Mouse (Mus musculus): Measurements from ENCODE around the gene Pde4b. TPM values are rescaled to one million over a fixed set of nuclear protein-coding genes. Genes with fewer than 3 reads are reported as not detected.

Pde4b gene
- polyA plus RNA-seq, 1 experiment from 2014 or later, result 43.4 TPM

DNA sequence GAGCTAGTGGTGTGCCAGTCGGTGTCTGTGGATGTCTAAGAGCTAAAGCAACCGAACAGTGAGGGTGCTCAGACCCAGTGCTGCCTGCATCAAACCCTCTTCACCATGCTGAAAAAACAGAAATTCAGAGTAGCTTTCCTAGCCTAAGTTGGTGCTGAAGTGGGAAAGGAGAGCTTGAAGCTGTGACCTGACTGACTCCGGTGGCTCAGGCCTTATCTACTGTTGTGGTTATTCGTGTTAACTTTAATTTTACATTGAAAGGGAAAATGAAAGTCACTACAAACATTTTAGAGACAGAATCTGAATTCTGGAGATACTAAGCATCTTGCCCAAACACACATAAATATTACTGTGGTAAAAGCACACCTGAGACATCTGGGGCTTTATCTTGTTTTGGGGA is 542.3 kb downstream of the Pde4b start:
- no peak overlapping the region for H3K9ac ChIP-seq (ENCODE audit: low read depth, low read length)
- no peaks in the 10 kb centered on the region for H3K4me1 ChIP-seq (ENCODE audit: control insufficient read depth, insufficient read depth, low read depth, low read length)
- no peaks in the 10 kb centered on the region for H3K27me3 ChIP-seq (replicated peaks; ENCODE audit: control insufficient read depth, insufficient read depth, low read length)
- H3K36me3 ChIP-seq (ENCODE audit: control insufficient read depth, insufficient read depth, low read length), result no peaks in the 10 kb centered on the region
- H3K4me2 ChIP-seq (ENCODE audit: low read length), result no peak overlapping the region
- H3K9me3 ChIP-seq (ENCODE audit: control insufficient read depth, low read length), result no peaks in the 10 kb centered on the region
- ATAC-seq, result no peak
- 88% methylated on average over 4 of the region's 4 CpGs for WGBS
- H3K4me3 ChIP-seq (ENCODE audit: low read length), result no peak overlapping the region
- H3K27ac ChIP-seq (ENCODE audit: low read depth, low read length), result no peak overlapping the region

DNA sequence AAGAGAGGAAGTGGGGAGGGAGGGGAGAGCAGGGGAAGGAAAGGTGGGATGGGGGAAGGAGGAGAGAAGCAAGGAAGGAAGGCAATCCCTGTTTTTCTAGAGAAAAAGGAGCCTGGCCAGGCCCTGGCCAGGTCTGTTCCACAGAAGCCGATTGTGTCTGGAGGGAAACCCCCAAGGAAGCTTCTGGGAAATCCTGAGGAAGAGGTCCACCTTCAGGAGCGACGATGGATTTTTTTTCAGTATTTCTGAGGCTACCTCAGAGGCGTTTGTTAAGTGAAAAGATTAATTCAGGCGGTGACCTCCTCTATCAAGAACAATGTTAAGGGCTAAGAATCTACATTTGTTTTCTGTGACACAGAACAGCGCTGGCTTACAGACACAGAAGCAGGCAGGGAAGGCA is 542.9 kb downstream of the Pde4b start:
- Histone ChIP-seq H3K4me3 (ENCODE audit: low read length) (no peak overlapping the region), H3K36me3 (ENCODE audit: control insufficient read depth, insufficient read depth, low read length) (no peaks in the 10 kb centered on the region), H3K9me3 (ENCODE audit: control insufficient read depth, low read length) (no peaks in the 10 kb centered on the region), H3K27ac (ENCODE audit: low read depth, low read length) (no peak overlapping the region), H3K4me1 (ENCODE audit: control insufficient read depth, insufficient read depth, low read depth, low read length) (no peaks in the 10 kb centered on the region), H3K9ac (ENCODE audit: low read depth, low read length) (no peak overlapping the region), H3K4me2 (ENCODE audit: low read length) (no peak overlapping the region), H3K27me3 (replicated peaks; ENCODE audit: control insufficient read depth, insufficient read depth, low read length) (no peaks in the 10 kb centered on the region)
- WGBS, result 40% methylated on average over 6 of the region's 6 CpGs
- ATAC-seq, result no peak

DNA sequence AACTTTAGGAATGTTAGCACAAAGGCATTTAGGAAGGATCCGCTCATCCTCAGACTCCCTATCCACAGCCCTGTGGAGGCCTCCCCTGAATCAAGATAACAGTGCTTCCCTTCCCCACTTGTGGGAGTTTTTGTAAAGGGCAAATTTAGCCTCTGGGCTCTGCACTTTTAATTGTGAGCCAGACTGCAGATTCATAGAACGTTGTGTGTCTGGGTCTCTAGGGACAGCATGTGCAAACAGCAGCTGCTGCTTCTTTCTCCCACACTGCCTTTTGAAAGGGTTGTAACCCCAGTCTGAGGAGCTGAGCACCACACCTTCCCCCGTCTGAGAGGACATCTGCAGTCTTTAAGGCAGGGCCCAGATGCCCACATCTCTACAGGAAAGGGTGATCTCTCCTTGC is 544.3 kb downstream of the Pde4b start:
- 39% methylated on average over 3 of the region's 3 CpGs for WGBS
- Histone ChIP-seq H3K4me3 (ENCODE audit: low read length) (no peak overlapping the region), H3K36me3 (ENCODE audit: control insufficient read depth, insufficient read depth, low read length) (no peaks in the 10 kb centered on the region), H3K4me2 (ENCODE audit: low read length) (no peak overlapping the region), H3K9me3 (ENCODE audit: control insufficient read depth, low read length) (no peaks in the 10 kb centered on the region), H3K27me3 (replicated peaks; ENCODE audit: control insufficient read depth, insufficient read depth, low read length) (no peaks in the 10 kb centered on the region), H3K4me1 (ENCODE audit: control insufficient read depth, insufficient read depth, low read depth, low read length) (no peaks in the 10 kb centered on the region), H3K27ac (ENCODE audit: low read depth, low read length) (no peak overlapping the region), H3K9ac (ENCODE audit: low read depth, low read length) (no peak overlapping the region)
- no peak for ATAC-seq

DNA sequence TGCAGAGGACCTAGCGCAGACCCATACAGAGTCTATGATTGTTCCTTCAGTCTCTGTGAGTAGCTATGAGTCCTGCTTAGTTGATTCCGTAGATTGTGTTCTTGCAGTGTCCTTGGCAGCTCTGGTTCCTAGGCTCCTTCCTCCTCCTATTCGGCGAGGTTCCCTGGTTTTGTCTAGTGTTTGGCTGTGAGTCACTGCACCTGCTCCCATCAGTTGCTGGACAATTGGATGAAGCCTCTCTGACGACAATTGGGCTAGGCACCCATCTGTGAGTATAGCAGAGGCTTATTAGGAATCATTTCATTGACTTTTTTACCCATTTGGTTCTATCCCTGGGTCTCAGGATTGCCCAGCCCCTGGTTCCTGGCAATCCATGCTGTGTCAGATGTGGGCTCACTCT is 545.9 kb downstream of the Pde4b start:
- no peaks in the 10 kb centered on the region for H3K27me3 ChIP-seq (replicated peaks; ENCODE audit: control insufficient read depth, insufficient read depth, low read length)
- H3K4me2 ChIP-seq (ENCODE audit: low read length), result no peak overlapping the region
- no peaks in the 10 kb centered on the region for H3K9me3 ChIP-seq (ENCODE audit: control insufficient read depth, low read length)
- H3K4me1 ChIP-seq (ENCODE audit: control insufficient read depth, insufficient read depth, low read depth, low read length), result no peaks in the 10 kb centered on the region
- H3K4me3 ChIP-seq (ENCODE audit: low read length), result no peak overlapping the region
- H3K9ac ChIP-seq (ENCODE audit: low read depth, low read length), result no peak overlapping the region
- no peaks in the 10 kb centered on the region for H3K36me3 ChIP-seq (ENCODE audit: control insufficient read depth, insufficient read depth, low read length)
- 88% methylated on average over 5 of the region's 5 CpGs for WGBS
- H3K27ac ChIP-seq (ENCODE audit: low read depth, low read length), result no peak overlapping the region
- ATAC-seq, result no peak

DNA sequence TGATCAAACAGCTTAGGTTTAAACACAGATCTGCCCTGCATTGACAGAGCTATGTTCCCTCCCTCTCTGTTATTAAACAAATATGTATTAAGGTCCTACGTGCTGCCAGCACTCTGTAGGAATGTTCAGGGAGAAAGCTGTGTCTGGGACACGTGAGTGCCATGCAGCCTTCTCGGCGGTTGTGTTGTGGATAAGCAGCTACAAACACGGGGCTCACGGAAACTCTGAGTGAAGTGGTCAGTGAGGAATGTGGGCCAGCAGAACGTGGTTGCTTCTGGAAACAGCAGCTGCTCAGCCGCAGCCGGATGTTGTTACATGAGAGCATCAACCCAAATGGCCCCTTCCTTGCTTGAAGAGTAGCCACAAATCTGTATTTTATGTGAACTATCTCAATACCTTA is 547.9 kb downstream of the Pde4b start:
- no peaks in the 10 kb centered on the region for H3K27me3 ChIP-seq (replicated peaks; ENCODE audit: control insufficient read depth, insufficient read depth, low read length)
- H3K9ac ChIP-seq (ENCODE audit: low read depth, low read length), result no peak overlapping the region
- WGBS, result 77% methylated on average over 9 of the region's 9 CpGs
- H3K4me1 ChIP-seq (ENCODE audit: control insufficient read depth, insufficient read depth, low read depth, low read length), result no peaks in the 10 kb centered on the region
- no peak overlapping the region for H3K4me2 ChIP-seq (ENCODE audit: low read length)
- no peak for ATAC-seq
- no peak overlapping the region for H3K27ac ChIP-seq (ENCODE audit: low read depth, low read length)
- no peaks in the 10 kb centered on the region for H3K9me3 ChIP-seq (ENCODE audit: control insufficient read depth, low read length)
- H3K4me3 ChIP-seq (ENCODE audit: low read length), result no peak overlapping the region
- H3K36me3 ChIP-seq (ENCODE audit: control insufficient read depth, insufficient read depth, low read length), result no peaks in the 10 kb centered on the region

DNA sequence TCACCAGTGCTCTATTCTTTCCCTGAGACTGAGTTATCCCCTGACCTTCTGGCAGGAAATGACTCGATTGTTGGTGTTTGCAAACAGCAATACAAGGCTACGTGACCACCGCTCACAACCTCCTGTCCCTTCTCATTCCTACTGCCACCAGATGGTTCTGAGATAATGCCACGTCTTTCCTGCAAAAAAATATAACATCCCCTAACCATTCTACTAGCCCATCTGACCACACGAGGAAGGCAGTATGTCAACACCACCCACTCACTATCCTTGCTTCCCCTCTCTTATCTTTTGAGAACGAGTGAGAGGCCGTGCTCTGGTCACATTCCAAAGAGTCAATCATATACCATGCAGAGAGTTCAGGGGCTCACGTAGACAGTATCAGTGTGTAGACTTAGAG is 548.6 kb downstream of the Pde4b start:
- ATAC-seq, result no peak
- Histone ChIP-seq H3K4me3 (ENCODE audit: low read length) (no peak overlapping the region), H3K4me1 (ENCODE audit: control insufficient read depth, insufficient read depth, low read depth, low read length) (no peaks in the 10 kb centered on the region), H3K36me3 (ENCODE audit: control insufficient read depth, insufficient read depth, low read length) (no peaks in the 10 kb centered on the region), H3K4me2 (ENCODE audit: low read length) (no peak overlapping the region), H3K9ac (ENCODE audit: low read depth, low read length) (no peak overlapping the region), H3K9me3 (ENCODE audit: control insufficient read depth, low read length) (no peaks in the 10 kb centered on the region), H3K27ac (ENCODE audit: low read depth, low read length) (no peak overlapping the region), H3K27me3 (replicated peaks; ENCODE audit: control insufficient read depth, insufficient read depth, low read length) (no peaks in the 10 kb centered on the region)
- 86% methylated on average over 8 of the region's 8 CpGs for WGBS

DNA sequence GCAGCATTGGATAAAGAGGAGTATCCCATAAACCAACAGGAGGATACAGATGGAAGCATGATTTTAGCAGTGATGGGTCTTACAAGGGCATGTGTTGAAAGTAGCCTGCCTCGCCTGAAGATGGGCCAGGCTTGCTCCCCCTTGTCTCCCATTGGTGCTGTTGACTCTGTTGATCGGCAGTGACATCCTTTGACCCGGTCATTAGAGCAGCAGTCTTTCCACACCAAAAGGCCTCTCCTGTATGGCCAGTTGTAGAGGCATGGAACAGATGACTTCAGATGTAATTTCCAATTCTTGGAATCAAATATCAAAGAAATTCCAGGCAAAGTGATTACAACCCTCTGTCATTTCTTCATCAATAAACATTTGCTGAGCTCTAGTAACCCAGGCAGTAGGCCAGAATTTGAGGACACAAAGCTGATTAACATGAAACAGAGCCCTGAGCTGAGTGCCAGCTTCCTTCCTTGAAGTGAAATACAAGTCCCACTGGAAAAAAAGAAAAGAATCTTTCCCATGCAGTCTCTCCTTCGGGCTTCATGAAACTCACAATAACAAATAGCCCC is 550.1 kb downstream of the Pde4b start:
- 83% methylated on average over 4 of the region's 4 CpGs for WGBS
- no peak for ATAC-seq

DNA sequence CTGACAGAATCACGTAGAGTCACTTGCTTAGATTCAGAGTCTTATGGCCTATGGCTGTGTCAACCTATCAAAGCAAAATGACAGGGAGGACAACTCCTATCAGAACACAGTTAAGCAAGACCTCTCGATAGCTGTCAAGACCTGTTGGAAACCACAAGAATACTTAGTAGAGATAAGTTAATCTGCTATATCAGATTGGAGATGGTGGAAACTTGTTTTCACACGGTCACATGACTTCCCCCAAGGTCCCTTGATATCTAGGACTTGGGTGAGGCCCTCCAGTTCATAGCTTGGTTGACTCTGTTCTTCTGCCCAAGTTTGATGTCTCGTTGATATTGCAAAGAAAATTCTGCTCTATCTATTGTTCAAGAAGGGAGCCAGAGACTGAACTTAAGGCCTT is 553.6 kb downstream of the Pde4b start:
- Histone ChIP-seq H3K4me1 (ENCODE audit: control insufficient read depth, insufficient read depth, low read depth, low read length) (no peaks in the 10 kb centered on the region), H3K36me3 (ENCODE audit: control insufficient read depth, insufficient read depth, low read length) (no peaks in the 10 kb centered on the region), H3K9ac (ENCODE audit: low read depth, low read length) (no peak overlapping the region), H3K4me2 (ENCODE audit: low read length) (no peak overlapping the region), H3K27ac (ENCODE audit: low read depth, low read length) (no peak overlapping the region), H3K9me3 (ENCODE audit: control insufficient read depth, low read length) (no peaks in the 10 kb centered on the region), H3K27me3 (replicated peaks; ENCODE audit: control insufficient read depth, insufficient read depth, low read length) (no peaks in the 10 kb centered on the region), H3K4me3 (ENCODE audit: low read length) (no peak overlapping the region)
- WGBS, result 92% methylated on average over 4 of the region's 4 CpGs
- ATAC-seq, result no peak

More for the DNA sequence above, 550.1 kb downstream of the Pde4b start:
- Histone ChIP-seq H3K36me3 (ENCODE audit: control insufficient read depth, insufficient read depth, low read length) (no peaks in the 10 kb centered on the region), H3K4me3 (ENCODE audit: low read length) (no peak overlapping the region), H3K9ac (ENCODE audit: low read depth, low read length) (no peak overlapping the region), H3K4me2 (ENCODE audit: low read length) (no peak overlapping the region), H3K27ac (ENCODE audit: low read depth, low read length) (no peak overlapping the region), H3K4me1 (ENCODE audit: control insufficient read depth, insufficient read depth, low read depth, low read length) (no peaks in the 10 kb centered on the region), H3K9me3 (ENCODE audit: control insufficient read depth, low read length) (no peaks in the 10 kb centered on the region), H3K27me3 (replicated peaks; ENCODE audit: control insufficient read depth, insufficient read depth, low read length) (no peaks in the 10 kb centered on the region)

DNA sequence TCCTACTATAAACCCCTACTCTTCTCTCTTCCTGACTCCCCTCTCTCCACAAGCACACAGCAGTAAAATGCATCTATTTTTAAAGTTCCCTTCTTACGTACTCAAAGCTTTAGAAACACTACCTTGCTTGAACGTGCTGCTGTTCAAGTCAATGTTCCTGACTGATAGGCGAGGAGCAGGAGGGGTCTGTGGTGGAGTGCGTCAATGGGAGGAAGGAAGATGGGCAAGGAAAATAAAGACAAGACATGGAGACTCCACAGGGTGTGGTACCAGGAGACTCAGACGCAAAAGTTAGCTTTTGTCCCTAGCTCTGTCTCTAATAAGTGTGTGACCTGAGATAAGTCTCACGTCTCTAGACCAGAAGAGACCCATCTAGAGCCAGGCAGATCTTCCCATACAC is 556.7 kb downstream of the Pde4b start:
- H3K36me3 ChIP-seq (ENCODE audit: control insufficient read depth, insufficient read depth, low read length), result no peaks in the 10 kb centered on the region
- H3K9ac ChIP-seq (ENCODE audit: low read depth, low read length), result no peak overlapping the region
- H3K27me3 ChIP-seq (replicated peaks; ENCODE audit: control insufficient read depth, insufficient read depth, low read length), result no peaks in the 10 kb centered on the region
- no peak for ATAC-seq
- H3K27ac ChIP-seq (ENCODE audit: low read depth, low read length), result no peak overlapping the region
- no peaks in the 10 kb centered on the region for H3K9me3 ChIP-seq (ENCODE audit: control insufficient read depth, low read length)
- H3K4me3 ChIP-seq (ENCODE audit: low read length), result no peak overlapping the region
- no peaks in the 10 kb centered on the region for H3K4me1 ChIP-seq (ENCODE audit: control insufficient read depth, insufficient read depth, low read depth, low read length)
- WGBS, result 81% methylated on average over 6 of the region's 6 CpGs
- H3K4me2 ChIP-seq (ENCODE audit: low read length), result no peak overlapping the region

DNA sequence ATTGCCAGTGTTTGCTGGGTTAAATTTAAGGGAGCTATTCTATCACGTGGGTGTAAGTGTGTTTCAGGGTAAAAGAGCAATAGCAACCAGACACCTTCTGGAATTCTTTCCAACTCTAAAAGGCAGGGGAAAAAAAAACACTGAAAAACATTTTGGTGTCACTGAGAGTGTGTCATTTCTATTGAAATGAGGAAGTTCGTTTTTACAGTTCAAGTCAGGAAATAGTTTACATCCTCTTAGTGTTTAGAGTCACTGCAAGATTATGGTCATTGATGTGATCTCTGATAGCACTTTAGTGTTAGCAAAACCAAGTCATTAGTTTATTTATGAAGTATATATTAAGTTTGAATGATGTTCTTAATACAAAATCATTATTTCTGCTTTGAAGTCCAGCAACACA is 559.7 kb downstream of the Pde4b start:
- no peak for ATAC-seq
- no peak overlapping the region for H3K4me3 ChIP-seq (ENCODE audit: low read length)
- WGBS, result 76% methylated on average over 2 of the region's 2 CpGs
- no peaks in the 10 kb centered on the region for H3K9me3 ChIP-seq (ENCODE audit: control insufficient read depth, low read length)
- H3K27ac ChIP-seq (ENCODE audit: low read depth, low read length), result no peak overlapping the region
- H3K4me2 ChIP-seq (ENCODE audit: low read length), result no peak overlapping the region
- no peaks in the 10 kb centered on the region for H3K27me3 ChIP-seq (replicated peaks; ENCODE audit: control insufficient read depth, insufficient read depth, low read length)
- no peak overlapping the region for H3K9ac ChIP-seq (ENCODE audit: low read depth, low read length)
- no peaks in the 10 kb centered on the region for H3K36me3 ChIP-seq (ENCODE audit: control insufficient read depth, insufficient read depth, low read length)
- H3K4me1 ChIP-seq (ENCODE audit: control insufficient read depth, insufficient read depth, low read depth, low read length), result no peaks in the 10 kb centered on the region
